In genomic region chr1:51780357-51780756, GRCm38 (mm10) we compare ENCODE assay signal across 15 mouse cellular contexts.
A peak's percentile ranks its signal among the peaks of the same experiment; 100 is the strongest.
DNase-seq lines count a peak whose midpoint lies in the region; ATAC-seq and TF ChIP-seq lines count a peak whose summit lies in the region.
"Had no signal": no experiment of that assay in that cellular context is flagged by ENCODE, and none has a peak within 500 bp of the region (broad histone marks: within the 10 kb centered on the region; RNA-seq: fewer than 3 reads in every experiment).

No protein-coding gene starts in this region.

- no peaks in the 10 kb centered on the region for H3K9me3 ChIP-seq in heart, embryonic 12.5 days (replicated peaks)
- no peaks in the 10 kb centered on the region for H3K9me3 ChIP-seq in liver, embryonic 12.5 days (replicated peaks)
- no peaks in the 10 kb centered on the region for H3K9me3 ChIP-seq in stomach, embryonic 16.5 days (replicated peaks; ENCODE audit: control insufficient read depth, low read length)
- no peaks in the 10 kb centered on the region for H3K9me3 ChIP-seq in forebrain, embryonic 12.5 days
- H3K9me3 ChIP-seq: heart, embryonic 13.5 days; limb, embryonic 13.5 days; midbrain, embryonic 10.5 days had no signal

- no peak for TF ChIP-seq POLR2A in liver, adult 2 months (IDR thresholded peaks at IDR 0.05; ENCODE audit: extremely low read depth, insufficient read depth, low read length)

- no peak for ATAC-seq in heart, embryonic 12.5 days (ENCODE audit: insufficient number of reproducible peaks, low FRiP score)
- ATAC-seq in liver, embryonic 12.5 days, result no peak
- ATAC-seq in stomach, embryonic 16.5 days (ENCODE audit: insufficient read depth, low FRiP score), result peak; percentile 58; the same call in 1 of the 2 replicates
- no peak for ATAC-seq in forebrain, embryonic 12.5 days (ENCODE audit: low FRiP score)
- ATAC-seq: activated CD4-positive, CD25-positive, alpha-beta regulatory T cell, adult 4 months had no signal

- no peak overlapping the region for H3K9ac ChIP-seq in heart, embryonic 12.5 days
- H3K9ac ChIP-seq in liver, adult 2 months (ENCODE audit: low read depth, low read length), result no peak overlapping the region
- no peak overlapping the region for H3K9ac ChIP-seq in liver, embryonic 12.5 days
- H3K9ac ChIP-seq in stomach, embryonic 16.5 days (ENCODE audit: low read length), result no peak overlapping the region
- no peak overlapping the region for H3K9ac ChIP-seq in forebrain, embryonic 12.5 days
- H3K9ac ChIP-seq: heart, embryonic 13.5 days; limb, embryonic 13.5 days had no signal

- no peaks in the 10 kb centered on the region for H3K4me1 ChIP-seq in heart, embryonic 12.5 days (replicated peaks)
- H3K4me1 ChIP-seq in liver, adult 2 months (ENCODE audit: control insufficient read depth, insufficient read depth, low read length), result peaks cover 5% of the 10 kb centered on the region; the same call in 1 of the 2 replicates
- no peaks in the 10 kb centered on the region for H3K4me1 ChIP-seq in liver, embryonic 12.5 days
- peaks cover 2% of the 10 kb centered on the region; the same call in 1 of the 2 replicates for H3K4me1 ChIP-seq in stomach, embryonic 16.5 days (ENCODE audit: control insufficient read depth, insufficient read depth, low read length)
- H3K4me1 ChIP-seq in forebrain, embryonic 12.5 days, result no peaks in the 10 kb centered on the region

- TF ChIP-seq CTCF in liver, adult 2 months (IDR thresholded peaks at IDR 0.05; ENCODE audit: low read depth, low read length), result no peak
- no peak for TF ChIP-seq CTCF in layer of hippocampus, adult 2 months (conservative IDR thresholded peaks at IDR 0.05)

- no peak overlapping the region for H3K4me3 ChIP-seq in heart, embryonic 12.5 days
- no peak overlapping the region for H3K4me3 ChIP-seq in liver, adult 2 months (ENCODE audit: insufficient read depth, low read depth, low read length)
- no peak overlapping the region for H3K4me3 ChIP-seq in liver, embryonic 12.5 days
- no peak overlapping the region for H3K4me3 ChIP-seq in stomach, embryonic 16.5 days (replicated peaks; ENCODE audit: low read length)
- no peak overlapping the region for H3K4me3 ChIP-seq in layer of hippocampus, adult 2 months
- H3K4me3 ChIP-seq in forebrain, embryonic 12.5 days (replicated peaks), result no peak overlapping the region
- H3K4me3 ChIP-seq: heart, embryonic 13.5 days; limb, embryonic 13.5 days; midbrain, embryonic 10.5 days had no signal

- peaks cover 43% of the 10 kb centered on the region for H3K36me3 ChIP-seq in heart, embryonic 12.5 days
- H3K36me3 ChIP-seq in liver, adult 2 months (ENCODE audit: control insufficient read depth, insufficient read depth, low read length), result peaks cover 67% of the 10 kb centered on the region
- peaks cover 4% of the 10 kb centered on the region for H3K36me3 ChIP-seq in liver, embryonic 12.5 days
- H3K36me3 ChIP-seq in stomach, embryonic 16.5 days (ENCODE audit: control insufficient read depth, insufficient read depth, low read length), result peaks cover 15% of the 10 kb centered on the region
- H3K36me3 ChIP-seq in forebrain, embryonic 12.5 days (replicated peaks), result peaks cover 57% of the 10 kb centered on the region

- no peak overlapping the region for H3K4me2 ChIP-seq in heart, embryonic 12.5 days
- H3K4me2 ChIP-seq in liver, embryonic 12.5 days, result no peak overlapping the region
- no peak overlapping the region for H3K4me2 ChIP-seq in stomach, embryonic 16.5 days (ENCODE audit: low read depth, low read length)
- H3K4me2 ChIP-seq in forebrain, embryonic 12.5 days, result no peak overlapping the region
- H3K4me2 ChIP-seq: heart, embryonic 13.5 days; limb, embryonic 13.5 days had no signal

- no peak overlapping the region for H3K27ac ChIP-seq in heart, embryonic 12.5 days (ENCODE audit: poor library complexity, severe bottlenecking)
- H3K27ac ChIP-seq in liver, adult 2 months (replicated peaks; ENCODE audit: insufficient read depth, low read depth, low read length), result 0 out of 2 replicates have a peak overlapping the region, but pooled peaks have one; percentile 48
- H3K27ac ChIP-seq in liver, embryonic 12.5 days, result no peak overlapping the region
- H3K27ac ChIP-seq in stomach, embryonic 16.5 days (ENCODE audit: low read length), result no peak overlapping the region
- H3K27ac ChIP-seq in layer of hippocampus, adult 2 months, result no peak overlapping the region
- H3K27ac ChIP-seq in forebrain, embryonic 12.5 days, result no peak overlapping the region
- H3K27ac ChIP-seq: heart, embryonic 13.5 days; limb, embryonic 13.5 days; midbrain, embryonic 10.5 days had no signal

- no peaks in the 10 kb centered on the region for H3K27me3 ChIP-seq in heart, embryonic 12.5 days (replicated peaks)
- H3K27me3 ChIP-seq in liver, adult 2 months (ENCODE audit: control insufficient read depth, insufficient read depth, low read length), result no peaks in the 10 kb centered on the region
- H3K27me3 ChIP-seq in liver, embryonic 12.5 days (replicated peaks), result no peaks in the 10 kb centered on the region
- H3K27me3 ChIP-seq in stomach, embryonic 16.5 days (ENCODE audit: control insufficient read depth, insufficient read depth, low read length), result no peaks in the 10 kb centered on the region
- no peaks in the 10 kb centered on the region for H3K27me3 ChIP-seq in forebrain, embryonic 12.5 days
- H3K27me3 ChIP-seq: heart, embryonic 13.5 days; limb, embryonic 13.5 days had no signal

- DNase-seq in heart, adult 18-20 months, result peak; percentile 48 to 84
- DNase-seq in liver, adult 2 months (ENCODE audit: extremely low read depth, low read depth, low spot score), result peak; percentile 22
- peak; percentile 75 to 85 for DNase-seq in heart, adult 9 months (ENCODE audit: low spot score in 2 of 2)
- DNase-seq in layer of hippocampus, adult 2 months (ENCODE audit: low spot score in 2 of 2), result no peak
- DNase-seq: cerebellum, adult 9-11 months; lung, postnatal 14 days; right cerebral cortex, postnatal 25 days had no signal

- peaks cover 2% of the 10 kb centered on the region; the same call in 1 of the 2 replicates for H3K79me2 ChIP-seq in liver, adult 2 months (ENCODE audit: control insufficient read depth, insufficient read depth, low read length)

Comparison
In these comparisons a context has a peak if more than half of its experiments do, and no peak if none do; other contexts are left out.
1. DNase-seq: peak in heart, adult 18-20 months (2 of 2), liver, adult 2 months (single experiment) and heart, adult 9 months (2 of 2); none in layer of hippocampus, adult 2 months (0 of 2).